Comparison of ENCODE assay signal across 13 mouse cellular contexts in the genomic region with DNA sequence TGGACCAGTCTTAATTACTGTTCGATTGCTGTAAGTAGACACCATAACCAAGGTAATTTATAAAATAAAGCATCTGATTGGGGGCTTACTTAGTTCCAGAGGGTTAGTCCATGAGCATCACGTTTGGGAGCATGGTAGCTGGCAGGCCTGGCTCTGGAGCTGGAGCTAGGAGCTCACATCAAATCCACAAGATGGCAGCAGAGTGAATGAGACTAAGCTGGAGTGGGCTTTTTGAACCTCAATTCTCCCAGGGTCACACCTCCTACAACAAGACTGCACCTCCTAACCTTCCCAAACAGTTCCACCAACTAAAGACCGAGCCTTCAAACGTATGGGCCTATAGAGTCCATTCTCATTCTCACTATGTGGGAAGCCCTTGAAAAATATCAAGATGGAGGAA.
DNase-seq lines count a peak whose midpoint lies in the region; ATAC-seq and TF ChIP-seq lines count a peak whose summit lies in the region.
"Had no signal": no experiment of that assay in that cellular context is flagged by ENCODE, and none has a peak within 500 bp of the region (broad histone marks: within the 10 kb centered on the region; RNA-seq: fewer than 3 reads in every experiment).

No protein-coding gene starts in this region.

- WGBS in kidney, adult 2 months: 77% methylated on average over 4 of the region's 4 CpGs
- WGBS in kidney, embryonic 16.5 days: 77% methylated on average over 4 of the region's 4 CpGs

- H3K4me3 ChIP-seq in kidney, adult 2 months (ENCODE audit: insufficient read depth, low read depth, low read length): no peak overlapping the region
- H3K4me3 ChIP-seq in kidney, embryonic 16.5 days (ENCODE audit: low read length): no peak overlapping the region
- H3K4me3 ChIP-seq: embryonic facial prominence, embryonic 15.5 days; neural tube, embryonic 13.5 days had no signal

- no peak overlapping the region for H3K9ac ChIP-seq in kidney, embryonic 16.5 days (replicated peaks; ENCODE audit: low read length)
- H3K9ac ChIP-seq: embryonic facial prominence, embryonic 15.5 days; neural tube, embryonic 13.5 days had no signal

- no peak overlapping the region for H3K4me2 ChIP-seq in kidney, embryonic 16.5 days (replicated peaks; ENCODE audit: low read depth, low read length)
- H3K4me2 ChIP-seq: embryonic facial prominence, embryonic 15.5 days; neural tube, embryonic 13.5 days had no signal

- H3K36me3 ChIP-seq in kidney, adult 2 months (ENCODE audit: control insufficient read depth, insufficient read depth, low read length): no peaks in the 10 kb centered on the region
- no peaks in the 10 kb centered on the region for H3K36me3 ChIP-seq in kidney, embryonic 16.5 days (ENCODE audit: insufficient read depth, low read length)
- H3K36me3 ChIP-seq: embryonic facial prominence, embryonic 15.5 days; neural tube, embryonic 13.5 days had no signal

- TF ChIP-seq CTCF in kidney, adult 2 months (conservative IDR thresholded peaks at IDR 0.05; ENCODE audit: insufficient read depth, insufficient read length, low read depth, low read length): peak; percentile 36; the same call in 1 of the 2 replicates

- H3K9me3 ChIP-seq in kidney, embryonic 16.5 days (ENCODE audit: low read length): no peaks in the 10 kb centered on the region
- H3K9me3 ChIP-seq: embryonic facial prominence, embryonic 15.5 days; neural tube, embryonic 13.5 days had no signal

- no peak for ATAC-seq in kidney, embryonic 16.5 days (ENCODE audit: low FRiP score, low TSS enrichment)
- no peak for ATAC-seq in monocyte, adult 5-6 weeks (replicated peaks; ENCODE audit: insufficient number of reproducible peaks, low FRiP score, low TSS enrichment, poor library complexity, severe bottlenecking)

- no peak overlapping the region for H3K27ac ChIP-seq in kidney, adult 2 months (ENCODE audit: insufficient read depth, low read depth, low read length)
- H3K27ac ChIP-seq in kidney, embryonic 16.5 days (ENCODE audit: low read length): no peak overlapping the region
- H3K27ac ChIP-seq: embryonic facial prominence, embryonic 15.5 days; macrophage; neural tube, embryonic 13.5 days had no signal

- no peaks in the 10 kb centered on the region for H3K27me3 ChIP-seq in kidney, adult 2 months (replicated peaks; ENCODE audit: control insufficient read depth, insufficient read depth, low read length)
- H3K27me3 ChIP-seq in kidney, embryonic 16.5 days (ENCODE audit: insufficient read depth, low read length): no peaks in the 10 kb centered on the region
- H3K27me3 ChIP-seq: embryonic facial prominence, embryonic 15.5 days; neural tube, embryonic 13.5 days had no signal

- TF ChIP-seq POLR2A in kidney, adult 2 months (IDR thresholded peaks at IDR 0.05; ENCODE audit: low read depth, low read length): no peak

- peak; percentile 22 for DNase-seq in adrenal gland, postnatal 14 days
- DNase-seq in adrenal gland, postnatal 4 days (ENCODE audit: low spot score in 2 of 2): no peak
- DNase-seq in kidney, adult 2 months: no peak
- peak; percentile 39 for DNase-seq in 416B (ENCODE audit: low read depth)
- DNase-seq in embryo, embryonic 10.5 days (ENCODE audit: low spot score): peak; percentile 49
- no peak for DNase-seq in T-cell, adult 2 months (ENCODE audit: low spot score)
- DNase-seq: adrenal gland, postnatal 10 days; B cell, adult 2 months had no signal

- H3K4me1 ChIP-seq in kidney, adult 2 months (ENCODE audit: control insufficient read depth, insufficient read depth, low read length): no peaks in the 10 kb centered on the region
- H3K4me1 ChIP-seq in kidney, embryonic 16.5 days (ENCODE audit: insufficient read depth, low read length): no peaks in the 10 kb centered on the region
- H3K4me1 ChIP-seq: neural tube, embryonic 13.5 days had no signal

Comparison
In these comparisons a context has a peak if more than half of its experiments do, and no peak if none do; other contexts are left out.
1. DNase-seq: peak in adrenal gland, postnatal 14 days (single experiment), 416B (single experiment) and embryo, embryonic 10.5 days (single experiment); none in adrenal gland, postnatal 4 days (0 of 2), kidney, adult 2 months (single experiment) and T-cell, adult 2 months (single experiment).